Mouse (Mus musculus): ENCODE data around the gene Ubp1.

- TF ChIP-seq CTCF (IDR thresholded peaks at IDR 0.05; ENCODE audit: control insufficient read depth, insufficient read depth, insufficient read length) (no peak), MAX (IDR thresholded peaks at IDR 0.05) (no peak), MYOD1 (IDR thresholded peaks at IDR 0.05; ENCODE audit: control insufficient read depth, insufficient read length, low read depth) (no peak)
These were observed 46.6 kb downstream of the Ubp1 start for GRCm38 (mm10) chr9:113977225-113977840.
